Mouse (Mus musculus) stomach, embryonic 14.5 days (tissue): ENCODE results near the gene Smdt1. TPM values are rescaled to one million over a fixed set of nuclear protein-coding genes. Genes with fewer than 3 reads are reported as not detected.

Source experiments
- microRNA-seq: library from miRNA; unstranded; fragments of <30 nt; microRNA quantifications from one replicate; pipeline ENCODE4, GENCODE M21; 2016
- polyA plus RNA-seq: library from polyadenylated mRNA; unstranded; fragments of >200 nt; fragmentation: Nextera tagmentation; extraction: Ambion mirVana; gene quantifications from 2 replicates; pipeline ENCODE4 v1.2.1, GENCODE M21; 2014

The Smdt1 gene
- polyA plus RNA-seq, 1 experiment from 2014 or later: 266 TPM

Small RNAs within 50 kb of the gene (microRNA-seq; reads per million reads assigned to microRNA genes)
- not detected for gene Mir7684

Other genes with a start within 250 kb of the Smdt1 start
- gene Ccdc134, start 211.0 kb upstream of the Smdt1 start, polyA plus RNA-seq: 17.7 and 18.4 TPM in 2 replicates
- gene Srebf2, start 191.8 kb upstream of the Smdt1 start, polyA plus RNA-seq: 128 and 133 TPM in 2 replicates
- 0.30 and 0.39 TPM in 2 replicates for gene Shisa8, start 126.1 kb upstream of the Smdt1 start, polyA plus RNA-seq
- gene Tnfrsf13c, start 114.6 kb upstream of the Smdt1 start, polyA plus RNA-seq: 0.18 TPM in 1 of 2 replicates, not detected in the other
- gene Cenpm, start 94.2 kb upstream of the Smdt1 start, polyA plus RNA-seq: 72.1 and 86.7 TPM in 2 replicates
- not detected in 2 replicates for gene 1500009C09Rik, start 86.6 kb upstream of the Smdt1 start, polyA plus RNA-seq
- gene Sept3, start 64.1 kb upstream of the Smdt1 start, polyA plus RNA-seq: 16.1 and 16.6 TPM in 2 replicates
- 0.18 and 0.29 TPM in 2 replicates for gene Wbp2nl, start 40.0 kb upstream of the Smdt1 start, polyA plus RNA-seq
- 68.6 and 72.4 TPM in 2 replicates for gene Naga, start within 50 bp of the Smdt1 start, polyA plus RNA-seq
- 15.2 and 16.1 TPM in 2 replicates for gene Pheta2, start within 50 bp of the Smdt1 start, polyA plus RNA-seq
- 393 and 403 TPM in 2 replicates for gene Ndufa6, start 15.4 kb downstream of the Smdt1 start, polyA plus RNA-seq
- gene Cyp2d22, start 41.3 kb downstream of the Smdt1 start, polyA plus RNA-seq: 5.9 and 10.4 TPM in 2 replicates
- gene Cyp2d11, start 55.1 kb downstream of the Smdt1 start, polyA plus RNA-seq: not detected in 2 replicates
- not detected in 2 replicates for gene Cyp2d10, start 68.2 kb downstream of the Smdt1 start, polyA plus RNA-seq
- not detected in 2 replicates for gene Cyp2d9, start 94.5 kb downstream of the Smdt1 start, polyA plus RNA-seq
- not detected in 2 replicates for gene Cyp2d12, start 216.1 kb downstream of the Smdt1 start, polyA plus RNA-seq